Mouse (Mus musculus) ES-Bruce4 (cell line): ENCODE measurements around the gene Corin.

Experiments
- CTCF ChIP-seq: IDR thresholded peaks from one replicate; pipeline ENCODE4 v1.8.1; 2011; ENCODE audit warnings: low read depth, low read length
- EP300 ChIP-seq: IDR thresholded peaks from 2 replicates; pipeline ENCODE4 v1.6.1; 2011; ENCODE audit warnings: low read depth, low read length; ENCODE audit not compliant: insufficient read depth
- POLR2A ChIP-seq: IDR thresholded peaks from one replicate; pipeline ENCODE4 v1.8.1; 2011; ENCODE audit warnings: low read length; ENCODE audit not compliant: insufficient read depth

GRCm38 (mm10) chr5:72503531-72504523 lies at the start of gene Corin:
- TF ChIP-seq CTCF (no peak), EP300 (no peak), POLR2A (no peak)
